Mouse (Mus musculus) 416B (cell line): ENCODE measurements at regions not wholly inside any gene's neighbourhood (a gene's known extent, or its start where the extent isn't known, plus 50 kb on each side); places are given as distances from the start of the nearest gene placed in this dataset.
"Not testable (repeated sequence)": the region's sequence is repeated elsewhere in the genome, so short reads cannot be mapped to it uniquely, and the experiment has no call there.

Source experiments
- DNase-seq: peaks from one replicate; pipeline ENCODE4 v3.0.0; 2011; ENCODE audit warnings: low read depth

DNA sequence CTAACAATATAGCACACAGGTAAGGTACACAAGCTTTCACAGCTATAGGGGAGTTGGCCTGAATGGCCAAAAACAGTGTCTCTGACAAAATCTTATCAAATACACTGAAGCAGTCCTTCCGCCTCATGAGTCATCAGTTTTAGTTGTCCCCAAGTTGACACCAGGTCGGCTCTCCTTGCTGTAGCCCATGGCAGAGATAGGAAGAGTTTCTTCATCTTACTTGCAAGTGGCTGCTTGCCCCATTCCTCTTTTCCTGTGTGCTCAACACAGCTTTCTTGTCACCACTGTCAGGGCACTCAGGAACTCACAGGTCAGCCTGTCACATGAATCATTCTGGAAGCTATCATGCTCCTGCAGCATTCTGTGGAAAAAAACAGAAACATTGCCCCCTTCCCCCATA is 77.1 kb downstream of the Olfr721-ps1 start:
- peak; percentile 94 for DNase-seq

DNA sequence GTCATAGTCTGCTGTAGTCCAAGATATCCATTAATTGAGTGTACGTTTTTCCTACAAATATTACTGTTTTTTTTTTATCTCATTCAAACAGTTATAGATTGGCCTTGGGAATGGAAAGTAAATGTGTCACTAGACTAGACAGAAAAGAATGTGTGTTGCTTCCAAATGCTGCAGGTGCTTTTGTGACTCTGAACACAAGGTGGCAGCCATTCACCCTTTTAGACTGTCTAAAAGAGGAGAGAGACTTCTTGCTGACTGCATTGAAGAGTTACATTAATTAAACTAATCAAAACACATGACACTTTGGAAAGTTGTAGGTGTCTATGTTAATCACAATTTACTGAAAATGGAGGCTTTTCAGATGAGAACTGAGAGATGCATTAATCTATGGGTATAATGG is 80.7 kb downstream of the Olfr721-ps1 start:
- peak; percentile 81 for DNase-seq

DNA sequence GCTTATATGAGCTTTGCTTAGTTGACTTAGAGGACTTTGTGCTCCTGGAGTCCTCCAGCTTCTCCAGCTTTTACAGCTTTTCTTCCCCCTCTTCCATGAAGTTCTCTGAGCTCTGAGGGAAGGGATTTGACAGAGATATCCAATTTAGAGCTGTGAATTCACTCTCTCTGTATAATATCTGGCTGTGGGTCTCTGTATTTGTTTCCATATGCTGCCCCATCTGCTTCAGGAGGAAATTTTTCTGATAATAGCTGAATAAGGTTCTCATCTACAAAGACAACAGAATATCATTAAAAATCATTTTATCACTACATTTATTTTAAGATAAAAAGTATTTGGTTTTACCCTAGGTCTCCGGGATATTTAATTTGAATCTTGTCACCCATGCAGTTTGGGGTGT is 85.3 kb downstream of the Olfr721-ps1 start:
- no peak for DNase-seq

DNA sequence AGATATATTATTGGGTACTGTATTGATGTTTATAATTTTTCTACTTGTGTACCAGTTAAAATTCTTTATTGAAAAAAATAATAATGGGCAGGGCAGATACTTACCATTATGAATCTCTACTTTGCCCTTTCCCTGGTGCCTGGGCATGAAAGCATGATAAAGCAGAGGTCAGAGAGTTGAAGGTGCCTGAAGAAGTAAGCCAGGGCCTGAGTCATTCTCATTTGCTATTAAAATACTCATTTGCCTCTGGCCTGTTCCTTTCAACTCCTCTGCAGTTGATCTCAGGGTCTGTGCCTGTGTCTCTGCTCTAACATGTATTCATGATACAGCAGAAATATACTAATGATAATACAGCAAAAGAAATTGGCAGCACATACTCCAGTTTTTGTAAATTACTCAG is 89.4 kb downstream of the Olfr721-ps1 start:
- no peak for DNase-seq

DNA sequence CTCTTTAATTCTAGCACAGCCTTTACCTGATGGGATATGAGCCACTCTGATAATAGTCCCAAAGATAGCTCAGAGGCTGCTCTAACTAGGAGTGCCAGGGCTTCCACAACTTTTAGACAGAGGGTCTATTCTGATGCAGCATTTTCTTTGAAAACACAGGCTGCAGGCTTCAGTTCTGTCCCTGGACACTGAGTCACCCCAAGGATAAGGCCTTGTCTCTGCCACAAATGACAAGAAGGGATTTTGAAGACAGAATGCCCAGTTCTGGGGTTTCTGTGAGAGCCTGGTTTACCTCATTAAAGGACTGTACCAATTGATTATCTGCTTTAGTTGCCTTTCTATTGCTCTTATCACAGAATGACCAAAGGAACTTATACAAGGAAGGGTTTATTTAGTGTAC is 90.9 kb downstream of the Olfr721-ps1 start:
- no peak for DNase-seq

DNA sequence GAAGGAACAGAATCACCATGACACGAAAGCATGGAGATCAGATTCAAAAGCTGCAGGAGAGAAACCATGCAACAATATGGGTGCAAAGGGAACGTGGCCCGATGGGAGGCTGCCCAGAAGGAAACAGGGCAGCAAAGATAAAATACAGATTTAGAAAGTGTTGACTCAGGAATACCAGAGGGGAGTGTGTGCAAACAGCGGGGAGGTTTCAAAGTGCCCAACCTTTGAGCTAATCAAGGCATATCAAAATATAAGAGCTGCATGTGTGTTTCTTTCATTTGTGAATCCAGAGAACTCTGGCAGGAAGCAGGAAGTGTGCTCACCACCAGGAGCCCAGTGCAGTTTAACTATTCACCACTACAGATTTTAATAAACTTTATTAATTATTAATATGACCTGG is 110.8 kb downstream of the Olfr721-ps1 start:
- peak; percentile 81 for DNase-seq

DNA sequence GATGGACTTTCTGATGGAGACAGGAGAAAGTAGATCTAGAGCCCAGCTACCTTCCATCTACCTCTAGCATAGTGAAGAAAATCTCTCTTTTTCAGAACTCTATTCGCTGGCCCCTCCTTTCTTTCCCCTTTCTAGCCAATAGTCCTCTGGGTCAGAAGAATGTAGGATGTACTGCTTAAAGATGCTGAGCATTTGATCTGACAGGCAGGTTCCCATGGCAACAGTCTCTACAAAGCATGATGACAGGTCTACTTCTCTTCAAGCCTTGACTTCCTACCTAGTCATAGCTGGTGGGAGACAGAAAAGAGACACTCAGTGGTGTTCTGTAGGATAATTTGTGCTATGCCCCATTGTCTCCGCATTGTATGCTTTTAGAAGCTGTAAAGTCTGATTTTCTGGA is 112.0 kb downstream of the Olfr721-ps1 start:
- peak; percentile 63 for DNase-seq

DNA sequence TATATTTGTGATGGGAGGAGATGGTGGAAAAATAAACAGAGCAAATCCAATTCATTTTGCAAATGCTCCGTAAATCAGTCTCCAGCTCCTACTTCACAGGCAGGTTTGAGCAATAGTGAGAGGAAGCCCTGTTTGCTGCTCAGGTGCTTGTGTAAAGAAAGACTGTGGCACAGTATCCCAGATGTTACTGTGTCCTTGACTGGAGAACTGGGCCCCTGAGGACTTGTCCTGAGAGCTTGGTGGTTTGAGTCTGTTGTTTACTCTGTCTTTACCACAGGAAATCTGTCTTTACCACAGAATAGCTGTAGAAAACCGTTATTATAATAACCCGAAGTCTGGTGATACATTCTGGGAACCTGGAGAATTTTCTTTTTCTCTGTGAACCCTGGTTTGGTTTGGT is 112.4 kb downstream of the Olfr721-ps1 start:
- peak; percentile 90 for DNase-seq

DNA sequence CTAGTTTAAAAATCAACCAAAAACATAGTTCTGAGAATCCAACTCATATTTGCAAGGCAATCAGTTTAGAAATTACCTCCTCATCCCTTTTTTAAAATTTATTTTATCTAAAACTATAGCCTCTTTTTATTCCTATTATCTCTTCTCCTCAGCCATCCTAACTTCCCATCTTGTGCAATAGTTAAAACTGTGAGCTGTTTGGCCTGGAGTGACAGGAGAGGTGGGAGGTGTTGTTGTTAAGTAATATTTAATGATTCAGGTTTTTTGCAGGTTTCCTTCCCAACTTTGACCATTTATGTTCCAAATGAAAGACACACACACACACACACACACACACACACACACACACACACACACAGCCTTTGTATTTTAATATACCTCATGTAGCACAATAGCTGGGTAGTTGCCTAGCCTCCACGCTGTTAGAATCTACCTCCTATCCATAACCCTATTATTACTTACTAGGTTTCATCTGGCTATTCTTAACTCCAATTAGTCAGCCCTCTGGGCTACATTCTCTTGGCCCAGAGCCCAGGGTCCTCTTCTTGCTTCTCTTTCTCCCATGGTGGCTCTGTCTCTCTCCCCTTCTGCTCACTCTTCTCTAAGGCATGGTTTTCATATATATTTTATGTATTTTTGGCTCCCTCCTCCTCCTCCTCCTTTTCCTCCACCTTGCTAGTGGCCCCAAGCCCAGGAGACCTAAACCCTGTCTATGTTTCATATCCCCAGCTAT is 113.5 kb downstream of the Olfr721-ps1 start:
- DNase-seq: peak; percentile 91

DNA sequence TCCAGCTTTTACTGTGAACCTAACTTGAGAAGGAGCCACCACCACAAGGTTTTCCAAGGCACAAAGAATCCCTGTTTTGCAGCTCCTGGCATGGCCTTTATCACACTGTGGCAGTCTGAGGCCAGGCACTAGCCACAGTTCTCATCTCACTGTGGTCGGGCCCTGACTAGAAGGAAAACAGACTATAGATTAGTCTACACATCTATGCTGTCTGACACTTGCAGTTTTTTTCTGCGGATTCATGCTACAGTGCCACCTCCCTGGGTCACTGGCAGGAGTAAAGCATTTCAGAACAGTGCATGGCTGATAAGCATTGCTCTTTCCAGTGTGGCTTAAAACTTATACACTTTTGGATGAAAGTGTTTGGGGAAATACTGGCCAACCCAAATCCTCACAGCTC is 114.3 kb downstream of the Olfr721-ps1 start:
- DNase-seq: peak; percentile 60

DNA sequence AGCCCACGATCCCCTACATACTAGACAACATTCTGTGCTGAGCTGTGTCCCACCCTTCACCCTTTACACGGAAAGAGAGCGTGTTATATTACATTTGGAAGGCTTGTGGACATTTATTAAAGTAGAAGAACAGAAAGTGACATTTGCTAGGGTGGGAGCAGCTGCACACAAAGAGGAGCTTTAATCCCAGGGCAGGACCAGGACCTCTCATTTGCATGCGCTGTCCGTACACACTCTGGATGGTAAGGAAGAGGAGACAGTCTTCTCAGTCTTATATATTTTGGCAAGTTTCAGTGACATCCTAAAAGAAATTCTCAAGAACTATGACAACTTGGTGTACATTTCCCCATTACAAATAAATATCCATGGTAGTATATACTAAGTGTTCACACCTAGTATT is 114.8 kb downstream of the Olfr721-ps1 start:
- no peak for DNase-seq

DNA sequence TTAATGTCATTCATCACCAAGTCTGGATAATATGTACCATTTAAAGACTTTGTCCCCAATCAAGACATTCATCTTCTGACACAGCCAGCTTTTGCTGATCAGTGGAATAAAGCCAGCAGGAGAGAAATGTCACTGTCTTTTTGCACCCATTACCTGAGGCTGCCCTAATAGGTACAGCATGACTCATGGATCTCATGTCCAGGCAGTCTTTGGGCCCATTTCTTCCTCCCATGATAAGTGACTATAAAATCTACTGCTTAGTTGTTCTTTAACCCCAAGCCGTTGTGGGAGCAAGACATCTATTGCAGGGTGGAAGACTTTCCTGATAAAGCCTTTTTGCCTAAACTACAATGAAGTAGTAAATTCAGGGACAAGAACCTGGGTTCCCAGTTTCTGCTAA is 116.9 kb downstream of the Olfr721-ps1 start:
- DNase-seq: no peak

DNA sequence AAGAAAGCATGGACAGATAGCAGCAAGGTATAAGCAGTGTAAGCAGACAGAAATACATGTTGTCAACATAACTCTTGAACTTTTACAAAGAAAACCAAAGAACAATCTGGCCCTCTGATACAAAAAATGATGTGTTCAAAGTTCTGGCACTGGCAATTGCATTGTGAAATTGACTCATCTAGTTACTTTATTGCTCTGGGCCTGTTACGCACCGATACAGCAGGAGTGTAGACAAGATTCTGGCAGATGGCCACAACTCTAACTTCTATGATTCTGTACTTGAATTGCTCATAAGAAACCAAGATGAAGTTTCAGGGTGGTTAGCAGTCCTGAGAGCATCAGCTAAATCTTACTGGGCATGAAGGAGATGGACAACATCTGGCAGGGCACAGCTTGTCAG is 117.7 kb downstream of the Olfr721-ps1 start:
- DNase-seq: peak; percentile 39

DNA sequence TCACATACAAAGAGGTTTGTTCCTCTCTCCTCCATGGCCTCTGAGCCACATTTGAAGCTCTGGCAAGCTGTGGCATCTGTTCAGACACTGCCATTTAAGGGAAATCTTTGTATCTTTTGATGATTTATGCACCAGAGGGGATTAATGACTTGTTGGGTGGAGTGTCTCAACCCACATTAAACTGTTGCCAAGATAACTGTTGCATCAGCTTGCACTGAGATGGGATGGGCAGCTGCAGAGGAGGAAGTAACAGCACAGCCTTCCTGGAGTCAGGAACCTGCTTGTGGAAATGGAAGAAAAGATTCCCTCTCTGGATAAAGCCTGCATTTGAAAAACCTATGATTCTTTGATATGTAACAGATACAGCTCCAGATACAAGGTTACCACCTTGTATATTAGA is 119.1 kb downstream of the Olfr721-ps1 start:
- peak; percentile 40 for DNase-seq

DNA sequence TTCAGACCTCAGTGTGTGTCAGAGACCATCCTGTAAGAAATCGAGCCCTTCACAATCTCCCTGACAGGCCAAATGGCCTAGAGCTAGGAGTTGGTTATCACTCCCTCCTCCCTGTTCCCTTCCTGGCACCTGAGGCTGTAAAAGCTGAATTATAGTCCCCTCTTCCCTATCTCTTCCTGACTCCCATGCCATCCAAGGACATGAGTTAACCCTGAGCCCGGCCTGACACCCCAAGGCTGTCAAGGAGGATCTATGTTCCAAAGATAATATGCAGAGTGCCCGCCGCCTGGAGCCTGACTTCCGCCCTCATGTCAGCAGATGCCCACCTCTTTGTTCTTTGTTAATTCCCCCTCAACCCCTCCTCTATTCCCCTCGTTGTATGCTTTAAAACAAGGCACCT is 120.2 kb downstream of the Olfr721-ps1 start:
- not testable (repeated sequence) for DNase-seq

DNA sequence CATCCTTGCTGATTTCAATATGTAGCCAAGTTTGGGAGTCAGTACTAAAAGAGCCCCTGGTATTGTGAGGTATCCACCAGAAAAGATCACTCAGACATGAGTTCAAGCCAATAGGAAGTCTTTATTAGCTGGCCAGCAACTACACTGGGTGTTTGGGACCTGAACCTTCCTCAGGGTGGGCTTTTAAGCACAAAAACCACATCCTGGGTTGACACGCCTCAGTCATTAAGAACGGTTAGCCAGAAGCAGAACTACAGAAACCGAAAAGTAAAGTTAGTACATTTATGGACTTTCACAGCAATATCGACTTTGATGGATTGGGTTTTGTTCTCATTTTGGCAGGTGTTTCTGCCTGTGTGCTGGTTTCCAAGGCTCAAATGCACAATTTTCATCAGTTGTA is 124.1 kb downstream of the Olfr721-ps1 start:
- DNase-seq: no peak

DNA sequence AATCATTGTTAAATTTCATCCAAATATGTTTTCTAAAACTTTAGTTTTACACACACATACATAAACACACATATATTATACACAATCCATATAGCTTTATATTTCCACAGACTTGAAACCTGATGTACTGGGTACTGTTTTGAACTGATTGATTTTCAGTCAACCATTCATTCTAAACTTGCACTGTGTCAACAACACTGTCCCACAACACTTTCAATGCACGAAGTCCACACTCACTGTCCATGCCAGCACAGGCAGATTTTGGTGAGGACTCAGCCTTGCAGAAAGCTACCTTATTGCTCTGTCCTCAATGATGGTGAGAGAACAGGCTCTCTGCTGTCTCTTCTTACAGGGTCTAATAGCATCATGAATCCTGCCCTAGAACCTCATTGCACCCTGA is 127.3 kb downstream of the Olfr721-ps1 start:
- no peak for DNase-seq

DNA sequence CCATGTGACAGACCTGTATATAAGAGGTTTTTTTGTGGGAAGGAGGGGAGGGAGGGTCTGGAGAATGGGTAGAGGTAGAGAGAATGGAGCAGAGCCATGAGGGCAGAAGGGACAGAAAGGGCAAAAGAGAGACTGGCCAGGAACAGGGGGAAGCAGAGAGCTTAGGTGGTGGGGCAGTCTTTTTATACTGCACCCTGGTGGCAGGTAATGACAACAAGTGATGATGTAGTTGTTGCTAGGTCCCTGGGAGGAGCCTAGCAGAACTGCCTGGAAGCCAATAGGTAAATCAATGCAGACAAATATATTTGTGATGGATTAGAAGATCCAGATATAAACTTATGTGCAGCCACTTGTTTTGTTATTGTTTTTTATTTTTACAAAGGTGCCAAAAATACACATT is 140.1 kb downstream of the Olfr721-ps1 start:
- peak; percentile 26 for DNase-seq

DNA sequence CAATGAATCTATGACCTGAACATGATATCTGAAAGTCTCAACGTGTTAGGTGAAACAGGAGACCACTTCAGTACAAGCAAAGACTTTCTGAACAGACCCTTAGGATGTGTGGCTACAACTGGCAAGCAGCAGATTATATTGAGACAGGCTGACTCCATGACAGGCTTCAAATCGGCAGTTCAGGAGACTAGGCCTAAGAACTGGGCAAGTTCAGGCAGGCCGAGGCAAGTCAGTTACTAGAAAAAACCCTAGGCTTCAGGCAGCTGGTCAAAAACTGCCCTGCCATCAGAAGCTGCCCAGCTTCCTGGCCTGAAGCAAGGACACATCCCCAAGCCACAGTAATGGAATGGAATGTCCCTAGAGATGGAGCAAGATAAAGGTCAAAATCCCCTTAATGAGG is 140.6 kb downstream of the Olfr721-ps1 start:
- no peak for DNase-seq

DNA sequence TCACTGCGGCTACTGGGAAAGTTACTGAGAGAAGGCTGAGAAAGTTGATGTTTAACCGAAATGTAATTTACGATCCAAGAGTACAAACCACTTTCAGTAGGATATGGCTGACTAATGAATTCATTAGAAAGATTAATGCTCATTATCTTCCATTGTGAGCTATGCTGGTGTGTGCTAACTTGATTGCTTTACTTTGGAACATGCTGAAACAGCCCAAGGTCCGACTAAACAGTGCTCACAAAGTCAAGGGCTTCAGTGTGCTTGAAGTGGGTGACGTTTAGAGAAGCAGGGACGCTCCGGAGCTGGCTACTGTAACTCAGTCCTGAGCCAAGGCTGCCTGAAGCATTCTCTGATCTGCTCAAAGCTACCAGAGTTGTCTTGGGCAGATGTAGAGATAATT is 143.1 kb downstream of the Olfr721-ps1 start:
- DNase-seq: no peak

DNA sequence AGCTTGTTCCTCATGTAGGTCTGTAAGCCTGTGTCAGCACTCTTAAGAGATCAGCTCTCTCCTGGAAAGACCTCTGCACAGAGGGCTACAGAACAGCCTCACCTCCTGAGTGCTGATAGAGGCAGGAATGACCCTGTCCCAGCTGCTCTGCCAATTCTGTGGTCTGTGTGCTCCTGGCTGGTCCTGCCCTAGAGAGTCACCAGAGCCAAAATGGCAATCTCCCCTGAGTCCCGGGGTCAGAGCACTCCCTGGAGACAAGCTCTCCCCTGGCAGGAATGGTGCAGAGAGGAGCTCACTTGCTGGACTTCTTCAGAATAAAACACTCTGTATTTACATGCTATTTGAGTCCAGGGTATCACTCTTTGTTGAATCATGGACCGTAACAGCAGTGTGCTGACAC is 149.9 kb upstream of the Slc4a7 start:
- DNase-seq: no peak

DNA sequence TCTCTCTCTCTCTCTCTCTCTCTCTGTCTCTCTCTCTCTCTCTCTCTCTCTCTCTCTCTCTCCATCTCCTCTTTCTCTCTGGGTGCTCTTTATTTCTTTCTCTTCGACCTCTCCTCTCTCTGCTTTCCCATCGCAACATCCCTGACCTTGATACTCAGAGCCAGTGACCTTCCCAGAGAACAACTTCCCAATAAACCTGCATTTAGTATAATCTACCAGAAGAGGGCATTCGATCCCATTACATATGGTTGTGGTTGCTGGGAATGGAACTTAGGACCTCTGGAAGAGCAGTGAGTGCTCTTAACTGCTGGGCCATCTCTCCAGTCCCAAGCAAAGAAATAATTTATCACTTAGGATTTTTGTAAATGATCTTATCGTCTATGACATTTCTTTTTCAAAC is 127.2 kb upstream of the Slc4a7 start:
- DNase-seq: peak; percentile 26

DNA sequence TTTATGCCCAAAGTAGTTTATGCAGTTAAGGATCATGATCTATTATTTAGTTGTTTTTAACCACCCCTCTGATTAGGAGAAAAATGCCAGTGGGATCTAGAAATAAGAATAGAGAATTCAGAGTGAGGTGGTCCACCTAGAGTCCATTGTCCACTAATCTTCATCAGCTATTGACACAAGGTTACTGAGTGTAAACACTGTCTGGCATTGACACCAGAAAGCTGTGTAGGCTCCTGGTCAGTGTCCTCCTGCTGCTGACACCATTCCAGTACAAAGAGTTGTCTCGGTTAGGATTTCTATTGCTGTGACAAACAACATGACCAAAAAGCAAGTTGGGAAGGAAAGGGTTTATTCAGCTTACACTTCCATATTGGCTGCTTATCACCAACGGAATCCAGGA is 110.1 kb upstream of the Slc4a7 start:
- DNase-seq: no peak

DNA sequence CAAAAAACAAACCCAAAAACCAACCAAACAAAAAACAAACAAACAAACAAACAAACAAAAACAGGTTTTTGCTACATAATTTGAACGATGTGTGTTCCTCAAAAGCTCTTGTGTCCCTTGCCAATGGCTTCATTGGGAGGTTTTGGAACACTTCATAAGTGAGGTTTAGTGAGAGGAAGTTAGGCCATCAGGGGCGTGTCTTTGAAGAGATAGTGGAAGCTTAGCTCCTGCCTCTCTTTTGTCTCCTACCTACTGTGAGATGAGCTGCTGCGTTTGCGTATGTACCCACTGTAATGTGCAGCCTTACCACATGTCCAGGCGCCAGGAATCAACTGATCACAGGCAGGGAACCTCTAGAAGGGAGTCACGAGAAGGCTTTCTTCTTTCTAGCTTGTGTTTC is 107.3 kb upstream of the Slc4a7 start:
- peak; percentile 34 for DNase-seq
